Mouse (Mus musculus): ENCODE results near the gene Ddx21. TPM values are rescaled to one million over a fixed set of nuclear protein-coding genes. Genes with fewer than 3 reads are reported as not detected.

Ddx21 gene
- polyA plus RNA-seq, 1 experiment from 2014 or later = 28.8 TPM

DNA sequence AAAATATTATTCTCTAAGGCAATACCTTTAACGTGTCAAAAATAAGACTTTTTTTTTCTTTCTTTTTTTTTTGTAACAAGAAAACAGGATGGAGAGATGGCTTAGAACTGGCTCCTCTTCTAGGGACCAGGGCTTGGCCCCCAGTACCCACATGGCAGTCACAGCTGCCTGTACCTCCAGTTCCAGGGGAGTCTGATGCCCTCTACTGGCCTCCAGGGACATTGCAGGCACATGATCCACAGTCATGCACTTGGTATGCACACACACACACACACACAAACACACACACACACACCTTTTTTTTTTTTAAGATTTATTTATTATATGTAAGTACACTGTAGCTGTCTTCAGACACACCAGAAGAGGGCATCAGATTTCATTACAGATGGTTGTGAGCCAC lies 44.3 kb downstream of the Ddx21 start:
- H3K36me3 ChIP-seq = peaks cover 53% of the 10 kb centered on the region
- WGBS = 83% methylated on average over 1 of the region's 1 CpGs

DNA sequence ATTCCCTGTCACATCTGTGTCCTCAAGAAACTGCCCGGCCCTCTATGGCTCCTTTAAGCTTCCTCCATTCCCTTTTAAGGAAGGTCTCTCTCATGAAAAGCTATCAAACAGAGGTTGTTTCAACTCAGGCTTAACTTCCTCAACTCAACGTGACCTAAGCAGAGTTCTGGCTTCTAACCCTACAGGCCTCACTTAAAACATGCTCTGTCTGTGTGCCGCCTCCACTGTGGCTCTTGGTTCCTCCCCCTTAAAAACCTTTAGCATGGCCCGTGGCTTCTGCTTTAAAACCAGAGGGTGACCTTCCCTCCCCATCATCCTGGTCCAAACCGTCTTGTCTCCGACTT lies 45.6 kb downstream of the Ddx21 start:
- WGBS = 92% methylated on average over 6 of the region's 6 CpGs
- no peak overlapping the region for H3K4me3 ChIP-seq
- H3K27me3 ChIP-seq = no peaks in the 10 kb centered on the region
- ATAC-seq (ENCODE audit: insufficient number of reproducible peaks, insufficient read depth, low FRiP score, low TSS enrichment) = no peak
- H3K9me3 ChIP-seq = no peaks in the 10 kb centered on the region
- H3K4me2 ChIP-seq (replicated peaks) = no peak overlapping the region
- H3K9ac ChIP-seq = no peak overlapping the region
- no peak overlapping the region for H3K27ac ChIP-seq
- H3K36me3 ChIP-seq = peaks cover 42% of the 10 kb centered on the region
- H3K4me1 ChIP-seq = no peaks in the 10 kb centered on the region

More for the DNA sequence above, 44.3 kb downstream of the Ddx21 start:
- no peaks in the 10 kb centered on the region for H3K27me3 ChIP-seq
- ATAC-seq (ENCODE audit: insufficient number of reproducible peaks, insufficient read depth, low FRiP score, low TSS enrichment) = no peak
- no peaks in the 10 kb centered on the region for H3K4me1 ChIP-seq
- no peak overlapping the region for H3K9ac ChIP-seq
- no peak overlapping the region for H3K27ac ChIP-seq
- H3K4me2 ChIP-seq (replicated peaks) = no peak overlapping the region
- no peak overlapping the region for H3K4me3 ChIP-seq
- H3K9me3 ChIP-seq = no peaks in the 10 kb centered on the region

DNA sequence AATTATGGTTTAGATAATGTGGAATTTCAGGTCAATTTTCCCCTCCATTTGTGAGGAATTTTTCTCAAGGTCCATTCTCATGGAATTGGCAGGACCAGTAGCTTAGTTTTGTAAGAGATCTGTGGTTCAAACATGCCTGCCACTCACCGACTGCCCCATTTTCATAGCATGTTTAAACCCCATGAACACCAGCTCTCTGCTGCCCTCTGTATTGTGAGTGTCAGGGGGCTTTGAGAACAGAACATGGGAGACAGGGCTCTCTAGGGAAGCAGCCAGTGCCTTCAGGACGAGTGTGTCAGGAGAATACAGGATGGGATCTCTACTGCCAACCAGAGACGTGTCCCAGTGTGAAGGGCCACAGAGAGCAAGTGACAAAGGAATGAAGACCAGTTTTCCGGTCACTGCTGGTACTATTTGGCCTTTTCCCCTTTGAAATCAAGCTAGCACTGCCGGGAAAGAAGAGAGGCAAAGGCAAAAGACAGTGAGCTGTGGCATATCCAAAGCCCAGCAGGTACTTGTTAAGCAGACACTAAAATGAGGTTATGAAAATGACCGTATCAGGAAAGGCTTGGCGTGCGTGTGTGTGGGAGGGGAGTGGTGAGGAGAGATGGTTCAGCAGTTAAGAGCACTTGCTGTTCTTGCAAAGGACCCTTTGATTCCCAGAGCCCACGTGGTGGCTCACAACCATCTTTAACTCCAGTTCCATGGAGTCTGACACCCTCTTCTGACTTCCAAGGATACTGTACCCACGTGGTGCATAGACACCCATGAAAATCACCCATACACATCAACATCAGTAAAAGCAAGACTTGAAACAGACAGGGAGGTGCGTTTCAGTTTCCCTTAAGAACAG lies 46.1 kb downstream of the Ddx21 start:
- Histone ChIP-seq H3K27me3 (no peaks in the 10 kb centered on the region), H3K27ac (no peak overlapping the region), H3K4me1 (no peaks in the 10 kb centered on the region), H3K4me3 (no peak overlapping the region), H3K9ac (no peak overlapping the region), H3K4me2 (replicated peaks) (no peak overlapping the region), H3K36me3 (peaks cover 39% of the 10 kb centered on the region), H3K9me3 (no peaks in the 10 kb centered on the region)
- no peak for ATAC-seq (ENCODE audit: insufficient number of reproducible peaks, insufficient read depth, low FRiP score, low TSS enrichment)
- WGBS = 65% methylated on average over 11 of the region's 11 CpGs

DNA sequence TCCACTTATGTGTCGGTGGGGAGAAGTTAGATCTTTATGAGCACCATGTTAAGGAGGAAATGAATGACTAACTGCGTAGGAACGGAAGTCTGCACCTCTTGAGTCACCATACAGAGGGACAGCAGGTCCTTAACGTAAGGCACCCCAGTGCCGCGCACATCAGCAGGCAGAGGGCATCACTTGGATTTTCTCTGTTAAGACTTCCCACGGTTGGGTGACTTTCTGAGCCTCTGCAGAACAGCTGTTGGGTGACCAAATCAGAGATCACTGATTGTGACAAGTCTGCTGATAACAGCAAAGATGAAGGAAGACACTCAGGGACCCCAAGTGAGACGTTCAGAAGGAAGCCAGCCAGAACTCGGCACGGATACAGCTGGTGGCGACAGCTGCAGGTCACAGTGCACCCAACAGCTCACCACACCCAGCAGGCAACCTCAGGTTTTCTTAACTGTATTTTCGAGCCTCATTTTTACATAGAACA lies 48.4 kb downstream of the Ddx21 start:
- H3K4me1 ChIP-seq = no peaks in the 10 kb centered on the region
- H3K27me3 ChIP-seq = no peaks in the 10 kb centered on the region
- no peak overlapping the region for H3K4me3 ChIP-seq
- no peak for ATAC-seq (ENCODE audit: insufficient number of reproducible peaks, insufficient read depth, low FRiP score, low TSS enrichment)
- no peak overlapping the region for H3K4me2 ChIP-seq (replicated peaks)
- 81% methylated on average over 12 of the region's 12 CpGs for WGBS
- no peak overlapping the region for H3K27ac ChIP-seq
- H3K36me3 ChIP-seq = peaks cover 16% of the 10 kb centered on the region
- no peak overlapping the region for H3K9ac ChIP-seq
- H3K9me3 ChIP-seq = no peaks in the 10 kb centered on the region

DNA sequence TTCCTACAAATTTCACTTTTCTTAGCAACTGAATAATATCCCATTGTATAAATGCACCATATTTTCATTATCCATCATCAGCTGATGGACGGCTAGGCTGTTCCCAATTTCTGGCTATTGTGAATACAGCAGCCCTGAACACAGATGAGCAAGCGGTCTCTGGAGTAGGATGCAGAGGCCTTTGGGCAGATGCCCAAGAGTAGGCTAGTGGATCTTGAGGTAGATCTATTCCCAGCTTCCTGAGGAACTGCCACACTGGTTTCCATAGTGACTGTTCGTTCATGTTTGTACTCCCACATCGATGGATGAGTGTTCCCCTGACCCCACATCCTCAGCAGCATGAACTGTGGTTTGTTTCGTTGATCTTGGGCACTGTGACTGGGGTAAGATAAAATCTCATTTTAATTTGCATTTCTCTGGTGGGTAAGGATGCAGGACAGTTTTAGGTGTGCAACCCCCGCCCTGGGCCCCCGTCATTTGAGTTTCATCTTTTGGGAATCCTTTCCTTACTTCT lies 51.2 kb downstream of the Ddx21 start:
- no peak for ATAC-seq (ENCODE audit: insufficient number of reproducible peaks, insufficient read depth, low FRiP score, low TSS enrichment)
- no peak overlapping the region for H3K9ac ChIP-seq
- no peak overlapping the region for H3K4me2 ChIP-seq (replicated peaks)
- no peaks in the 10 kb centered on the region for H3K27me3 ChIP-seq
- no peaks in the 10 kb centered on the region for H3K9me3 ChIP-seq
- H3K4me3 ChIP-seq = no peak overlapping the region
- WGBS = 85% methylated on average over 7 of the region's 7 CpGs
- no peaks in the 10 kb centered on the region for H3K36me3 ChIP-seq
- H3K27ac ChIP-seq = no peak overlapping the region
- H3K4me1 ChIP-seq = no peaks in the 10 kb centered on the region

DNA sequence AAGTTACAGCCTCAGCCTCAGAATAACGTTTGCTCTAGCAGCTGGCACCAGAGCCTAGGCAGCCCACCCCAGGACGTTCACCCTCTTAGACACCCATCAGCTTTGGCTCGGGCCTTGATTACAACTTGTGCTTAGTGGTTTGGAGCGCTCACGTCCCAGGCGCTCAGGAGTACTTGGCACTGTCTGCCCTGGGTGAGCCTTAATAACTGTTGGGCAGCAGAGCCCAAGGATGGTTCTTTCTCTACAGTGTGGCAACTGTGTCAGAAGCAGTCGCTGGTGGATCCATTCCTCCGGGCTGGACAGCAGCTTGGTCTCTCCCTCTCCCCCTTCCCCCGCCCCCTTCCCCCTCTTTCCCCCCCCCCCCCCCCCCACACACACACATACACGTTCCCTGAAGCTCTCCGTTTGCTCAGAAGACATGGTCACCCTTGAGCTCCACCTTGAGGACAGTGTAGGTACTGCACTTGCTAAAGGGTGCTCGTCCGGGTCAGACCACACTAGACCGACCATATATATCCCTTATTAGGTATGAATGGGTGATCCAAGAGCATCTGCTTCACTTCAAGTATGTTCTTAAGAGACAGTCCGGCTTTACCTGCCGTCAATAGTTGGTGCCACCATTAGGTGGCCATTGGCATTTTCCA lies 52.4 kb downstream of the Ddx21 start:
- Histone ChIP-seq H3K4me3 (no peak overlapping the region), H3K4me2 (replicated peaks) (no peak overlapping the region), H3K27me3 (no peaks in the 10 kb centered on the region), H3K9ac (no peak overlapping the region), H3K4me1 (no peaks in the 10 kb centered on the region), H3K27ac (no peak overlapping the region), H3K36me3 (no peaks in the 10 kb centered on the region), H3K9me3 (no peaks in the 10 kb centered on the region)
- WGBS = 34% methylated on average over 14 of the region's 16 CpGs
- no peak for ATAC-seq (ENCODE audit: insufficient number of reproducible peaks, insufficient read depth, low FRiP score, low TSS enrichment)

DNA sequence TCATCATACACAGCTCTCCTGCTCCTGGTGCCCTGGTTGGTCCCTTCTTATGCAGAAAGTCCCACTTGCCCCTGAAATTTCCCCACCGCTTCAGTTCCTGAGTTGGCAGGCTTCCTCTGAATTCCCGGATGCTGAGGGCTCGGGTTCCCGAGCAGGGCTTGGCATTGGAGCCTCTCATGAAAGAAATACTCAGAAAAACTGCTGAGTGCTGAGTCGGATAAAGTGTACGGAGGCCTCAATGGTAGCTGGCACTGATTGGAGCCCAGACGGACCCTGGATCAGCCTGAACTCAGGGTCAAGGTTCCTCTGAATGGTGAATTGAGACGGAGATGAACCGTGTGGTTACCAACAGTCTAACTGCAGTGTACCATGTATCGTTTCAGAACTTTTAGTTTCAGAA lies 55.6 kb downstream of the Ddx21 start:
- Histone ChIP-seq H3K9me3 (no peaks in the 10 kb centered on the region), H3K4me1 (no peaks in the 10 kb centered on the region), H3K36me3 (no peaks in the 10 kb centered on the region), H3K4me2 (replicated peaks) (no peak overlapping the region), H3K9ac (no peak overlapping the region), H3K4me3 (no peak overlapping the region), H3K27ac (no peak overlapping the region), H3K27me3 (no peaks in the 10 kb centered on the region)
- WGBS = 71% methylated on average over 10 of the region's 10 CpGs
- ATAC-seq (ENCODE audit: insufficient number of reproducible peaks, insufficient read depth, low FRiP score, low TSS enrichment) = no peak

DNA sequence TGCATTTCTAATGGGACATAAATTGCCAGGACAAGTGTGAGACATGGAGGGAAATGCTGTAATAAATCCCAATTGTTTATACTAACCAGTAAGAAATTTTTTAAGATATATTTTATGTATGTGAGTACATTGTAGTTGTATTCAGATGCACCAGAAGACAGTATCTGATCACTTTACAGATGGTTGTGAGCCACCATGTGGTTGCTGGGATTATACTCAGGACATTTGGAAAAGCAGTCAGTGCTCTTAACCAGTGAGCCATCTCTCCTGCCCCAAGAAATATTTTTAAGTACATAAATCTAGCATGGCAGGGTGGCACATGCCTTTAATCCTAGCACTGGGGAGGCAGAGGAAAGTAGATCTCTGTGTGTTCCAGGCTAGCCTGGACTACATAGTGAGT lies 56.3 kb downstream of the Ddx21 start:
- Histone ChIP-seq H3K9me3 (no peaks in the 10 kb centered on the region), H3K9ac (no peak overlapping the region), H3K27me3 (no peaks in the 10 kb centered on the region), H3K36me3 (no peaks in the 10 kb centered on the region), H3K4me2 (replicated peaks) (no peak overlapping the region), H3K4me1 (no peaks in the 10 kb centered on the region), H3K27ac (no peak overlapping the region), H3K4me3 (no peak overlapping the region)
- ATAC-seq (ENCODE audit: insufficient number of reproducible peaks, insufficient read depth, low FRiP score, low TSS enrichment) = no peak

DNA sequence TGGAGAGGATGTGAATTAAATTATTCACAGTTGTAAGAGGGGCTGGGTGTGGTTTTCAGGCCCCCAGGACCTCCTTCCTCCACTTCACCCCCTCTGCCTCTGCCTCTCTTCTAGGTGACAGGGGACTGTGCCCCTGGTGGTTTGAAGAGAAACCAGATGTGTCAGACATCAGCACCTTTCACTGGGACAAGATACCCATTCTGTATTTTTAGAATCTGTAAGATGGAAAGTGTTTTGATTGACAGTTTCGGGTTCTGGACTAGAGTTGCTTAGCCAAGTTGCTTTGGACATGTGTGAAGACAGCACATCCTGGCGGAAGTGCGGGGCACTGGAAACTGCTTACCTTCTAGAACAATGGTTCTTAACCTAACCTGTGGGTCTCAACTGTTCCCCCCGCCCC lies 57.8 kb downstream of the Ddx21 start:
- Histone ChIP-seq H3K9me3 (no peaks in the 10 kb centered on the region), H3K4me3 (no peak overlapping the region), H3K27ac (no peak overlapping the region), H3K9ac (no peak overlapping the region), H3K27me3 (no peaks in the 10 kb centered on the region), H3K4me2 (replicated peaks) (no peak overlapping the region), H3K36me3 (no peaks in the 10 kb centered on the region), H3K4me1 (no peaks in the 10 kb centered on the region)
- no peak for ATAC-seq (ENCODE audit: insufficient number of reproducible peaks, insufficient read depth, low FRiP score, low TSS enrichment)
- 88% methylated on average over 4 of the region's 4 CpGs for WGBS

DNA sequence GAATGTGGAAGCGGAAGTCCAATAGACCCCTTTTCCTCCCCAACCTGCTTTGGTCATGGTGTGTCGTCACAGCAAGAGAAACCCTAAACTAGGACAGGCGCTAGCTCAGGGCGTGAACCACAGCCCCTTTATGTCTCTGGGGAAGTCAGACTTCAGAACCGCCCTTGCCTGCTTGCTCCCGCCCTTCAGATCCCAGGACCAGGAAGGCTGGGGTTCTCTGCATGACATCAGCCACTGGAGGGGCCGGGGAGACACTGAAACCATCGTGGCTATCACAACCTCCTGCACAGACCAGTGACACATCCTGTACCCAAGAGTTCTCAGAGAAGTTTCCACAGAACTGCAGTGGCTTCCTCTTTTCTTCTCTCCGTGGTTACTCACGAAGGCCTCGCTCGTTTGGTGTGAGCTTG lies 58.7 kb downstream of the Ddx21 start:
- Histone ChIP-seq H3K27ac (no peak overlapping the region), H3K36me3 (no peaks in the 10 kb centered on the region), H3K9ac (no peak overlapping the region), H3K4me1 (no peaks in the 10 kb centered on the region), H3K4me3 (no peak overlapping the region), H3K4me2 (replicated peaks) (no peak overlapping the region), H3K27me3 (no peaks in the 10 kb centered on the region), H3K9me3 (no peaks in the 10 kb centered on the region)
- ATAC-seq (ENCODE audit: insufficient number of reproducible peaks, insufficient read depth, low FRiP score, low TSS enrichment) = no peak
- WGBS = 80% methylated on average over 12 of the region's 12 CpGs

DNA sequence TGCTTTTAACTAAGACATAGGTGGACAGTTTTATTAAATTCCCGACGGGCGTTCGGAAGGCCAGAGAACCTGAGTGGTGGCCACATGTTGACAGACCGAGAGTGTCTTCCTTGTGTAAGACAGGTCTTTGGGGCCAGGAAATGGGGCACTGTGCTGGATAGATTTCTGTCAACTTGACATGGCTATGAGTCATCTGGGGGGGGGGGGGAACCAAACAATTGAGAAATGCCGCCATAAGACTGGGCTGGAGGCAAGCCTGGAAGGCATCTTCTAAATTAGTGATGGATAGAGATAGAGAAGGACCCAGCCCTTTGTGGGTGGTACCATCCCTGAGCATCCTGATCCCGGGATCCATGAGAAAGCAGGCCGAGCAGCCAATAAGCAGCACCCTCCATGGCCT lies 59.2 kb downstream of the Ddx21 start:
- ATAC-seq (ENCODE audit: insufficient number of reproducible peaks, insufficient read depth, low FRiP score, low TSS enrichment) = no peak

DNA sequence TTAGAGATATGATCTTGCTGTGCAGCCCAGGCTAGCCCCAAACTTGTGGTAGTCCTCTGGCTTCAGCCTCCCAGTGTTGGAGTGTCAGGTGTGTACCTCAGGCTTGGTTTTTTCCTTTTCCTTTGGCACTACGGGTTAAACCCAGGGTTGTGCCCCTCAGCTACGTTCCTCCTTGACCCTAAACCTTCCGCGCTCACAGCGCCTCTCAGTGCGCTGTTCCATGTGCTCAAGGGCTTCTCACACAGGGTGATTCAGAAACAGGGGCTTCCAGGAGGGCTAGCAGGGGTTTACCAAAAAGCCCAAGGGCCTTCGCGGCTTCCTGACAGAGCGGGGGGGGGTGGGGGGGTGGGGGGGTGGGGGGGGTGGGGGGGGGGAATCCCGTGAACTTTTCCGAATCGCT lies 59.6 kb downstream of the Ddx21 start:
- Histone ChIP-seq H3K4me3 (no peak overlapping the region), H3K4me1 (no peaks in the 10 kb centered on the region), H3K9ac (no peak overlapping the region), H3K27ac (no peak overlapping the region), H3K4me2 (replicated peaks) (no peak overlapping the region), H3K9me3 (no peaks in the 10 kb centered on the region), H3K27me3 (no peaks in the 10 kb centered on the region), H3K36me3 (no peaks in the 10 kb centered on the region)
- no peak for ATAC-seq (ENCODE audit: insufficient number of reproducible peaks, insufficient read depth, low FRiP score, low TSS enrichment)
- WGBS = 94% methylated on average over 12 of the region's 12 CpGs

More for the DNA sequence above, 59.2 kb downstream of the Ddx21 start:
- no peak overlapping the region for H3K27ac ChIP-seq
- H3K4me1 ChIP-seq = no peaks in the 10 kb centered on the region
- H3K27me3 ChIP-seq = no peaks in the 10 kb centered on the region
- H3K9me3 ChIP-seq = no peaks in the 10 kb centered on the region
- no peaks in the 10 kb centered on the region for H3K36me3 ChIP-seq
- WGBS = 91% methylated on average over 8 of the region's 8 CpGs
- H3K4me2 ChIP-seq (replicated peaks) = no peak overlapping the region
- H3K9ac ChIP-seq = no peak overlapping the region
- H3K4me3 ChIP-seq = no peak overlapping the region

Measured in embryonic facial prominence, embryonic 12.5 days (tissue).